Mouse (Mus musculus) limb, embryonic 15.5 days (tissue): ENCODE data around the gene Mmp24. TPM values are rescaled to one million over a fixed set of nuclear protein-coding genes. Genes with fewer than 3 reads are reported as not detected.
A peak's percentile ranks its signal among the peaks of the same experiment; 100 is the strongest.

Experiments
- ATAC-seq: fragments of 200-750 bp; cut with Nextera tagmentation; 2 replicates; pipeline ENCODE4 v1.8.0; 2017; ENCODE audit warnings: low read depth, moderate TSS enrichment; ENCODE audit not compliant: insufficient number of reproducible peaks, low FRiP score, low TSS enrichment
- H3K27ac ChIP-seq: fragments of 300-500 bp; sonication (generic); 2 replicates; pipeline ENCODE4 v1.5.1; 2015; ENCODE audit warnings: moderate library complexity, mild to moderate bottlenecking, inconsistent platforms
- H3K27me3 ChIP-seq: fragments of 300-500 bp; sonication (generic); 2 replicates; pipeline ENCODE4 v1.6.1; 2015; ENCODE audit warnings: inconsistent platforms
- H3K36me3 ChIP-seq: fragments of 300-500 bp; sonication (generic); 2 replicates; pipeline ENCODE4 v1.6.1; 2015; ENCODE audit warnings: inconsistent platforms
- H3K4me1 ChIP-seq: fragments of 300-500 bp; sonication (generic); 2 replicates; pipeline ENCODE4 v1.6.1; 2015; ENCODE audit warnings: inconsistent platforms
- H3K4me2 ChIP-seq: fragments of 300-500 bp; sonication (generic); 2 replicates; pipeline ENCODE4 v1.6.1; 2015; ENCODE audit warnings: mild to moderate bottlenecking, inconsistent platforms
- H3K4me3 ChIP-seq: fragments of 300-500 bp; sonication (generic); 2 replicates; pipeline ENCODE4 v1.5.1; 2015; ENCODE audit warnings: mild to moderate bottlenecking, inconsistent platforms
- H3K9ac ChIP-seq: fragments of 300-500 bp; sonication (generic); 2 replicates; pipeline ENCODE4 v1.6.1; 2015; ENCODE audit warnings: inconsistent platforms
- H3K9me3 ChIP-seq: fragments of 300-500 bp; sonication (generic); 2 replicates; pipeline ENCODE4 v1.6.1; 2016; ENCODE audit warnings: inconsistent platforms
- WGBS: fragments of 180-500 bp; shearing (Covaris S2); methylation state at CpG from one replicate; pipeline ENCODE4 v1.1.7; 2015; 5-methylcytosine and 5-hydroxymethylcytosine counted together
- polyA plus RNA-seq: library from polyadenylated mRNA; unstranded; fragments of >200 nt; fragmentation: Nextera tagmentation; extraction: Ambion mirVana; gene quantifications from 2 replicates; pipeline ENCODE4 v1.2.1, GENCODE M21; 2015

The Mmp24 gene
- polyA plus RNA-seq, 1 experiment from 2014 or later = 0.06 TPM

GRCm38 (mm10) chr2:155838961-155839360 is 63.8 kb downstream of the Mmp24 start:
- H3K36me3 ChIP-seq = no peaks in the 10 kb centered on the region
- WGBS = 82% methylated on average over 4 of the region's 4 CpGs
- H3K4me2 ChIP-seq = no peak overlapping the region
- no peak for ATAC-seq
- H3K9me3 ChIP-seq = no peaks in the 10 kb centered on the region
- H3K9ac ChIP-seq = no peak overlapping the region
- H3K27me3 ChIP-seq = no peaks in the 10 kb centered on the region
- no peaks in the 10 kb centered on the region for H3K4me1 ChIP-seq
- no peak overlapping the region for H3K27ac ChIP-seq
- no peak overlapping the region for H3K4me3 ChIP-seq

GRCm38 (mm10) chr2:155846930-155847329 is 71.8 kb downstream of the Mmp24 start:
- Histone ChIP-seq H3K4me3 (no peak overlapping the region), H3K36me3 (peaks cover 53% of the 10 kb centered on the region), H3K27ac (0 out of 2 replicates have a peak overlapping the region, but pooled peaks have one; percentile 47), H3K4me1 (peaks cover 15% of the 10 kb centered on the region; the same call in 1 of the 2 replicates), H3K27me3 (no peaks in the 10 kb centered on the region), H3K4me2 (no peak overlapping the region), H3K9me3 (no peaks in the 10 kb centered on the region), H3K9ac (no peak overlapping the region)
- WGBS = 46% methylated on average over 8 of the region's 8 CpGs
- peak; percentile 59; the same call in 1 of the 2 replicates for ATAC-seq

- Histone ChIP-seq H3K4me2 (no peak overlapping the region), H3K4me1 (peaks cover 18% of the 10 kb centered on the region; the same call in 1 of the 2 replicates), H3K9ac (no peak overlapping the region), H3K4me3 (no peak overlapping the region), H3K27me3 (no peaks in the 10 kb centered on the region), H3K27ac (no peak overlapping the region), H3K36me3 (peaks cover 53% of the 10 kb centered on the region), H3K9me3 (no peaks in the 10 kb centered on the region)
- WGBS = 21% methylated on average over 6 of the region's 6 CpGs
- ATAC-seq = no peak
These were observed 73.1 kb downstream of the Mmp24 start for GRCm38 (mm10) chr2:155848291-155848690.

GRCm38 (mm10) chr2:155849464-155849863 is 74.3 kb downstream of the Mmp24 start:
- Histone ChIP-seq H3K27ac (no peak overlapping the region), H3K9ac (no peak overlapping the region), H3K4me3 (no peak overlapping the region), H3K9me3 (no peaks in the 10 kb centered on the region), H3K36me3 (peaks cover 59% of the 10 kb centered on the region), H3K4me1 (peaks cover 18% of the 10 kb centered on the region; the same call in 1 of the 2 replicates), H3K27me3 (no peaks in the 10 kb centered on the region), H3K4me2 (no peak overlapping the region)
- ATAC-seq = no peak
- WGBS = 56% methylated on average over 7 of the region's 7 CpGs

DNA sequence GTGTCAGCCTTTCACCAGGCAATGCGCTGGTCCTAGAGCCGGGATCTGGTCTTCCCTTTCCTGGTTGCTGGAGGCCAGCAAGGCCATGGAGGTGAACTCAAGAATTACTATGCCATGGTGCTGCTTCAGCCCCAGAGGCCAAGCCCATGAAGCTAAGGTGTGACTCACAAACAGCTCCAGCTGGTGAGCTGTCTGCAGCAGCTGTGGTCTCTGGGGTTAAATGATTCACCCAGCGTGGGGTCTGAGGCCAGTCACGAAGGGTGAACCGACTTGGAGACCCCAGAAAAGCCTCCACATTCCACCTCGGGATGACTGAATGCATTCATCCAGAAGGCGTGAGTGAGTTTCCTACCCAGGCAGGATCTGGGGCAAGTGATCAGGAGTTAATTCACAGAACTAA is 75.0 kb downstream of the Mmp24 start:
- H3K4me1 ChIP-seq = peaks cover 18% of the 10 kb centered on the region; the same call in 1 of the 2 replicates
- no peak overlapping the region for H3K4me2 ChIP-seq
- H3K9me3 ChIP-seq = no peaks in the 10 kb centered on the region
- ATAC-seq = no peak
- no peak overlapping the region for H3K27ac ChIP-seq
- peaks cover 53% of the 10 kb centered on the region for H3K36me3 ChIP-seq
- no peak overlapping the region for H3K9ac ChIP-seq
- no peaks in the 10 kb centered on the region for H3K27me3 ChIP-seq
- WGBS = 79% methylated on average over 7 of the region's 7 CpGs
- no peak overlapping the region for H3K4me3 ChIP-seq

GRCm38 (mm10) chr2:155852536-155852935 is 77.4 kb downstream of the Mmp24 start:
- no peaks in the 10 kb centered on the region for H3K27me3 ChIP-seq
- WGBS = 64% methylated on average over 5 of the region's 5 CpGs
- peaks cover 58% of the 10 kb centered on the region for H3K36me3 ChIP-seq
- H3K4me1 ChIP-seq = 0 out of 2 replicates have a peak, but pooled peaks cover 8% of the 10 kb centered on the region
- no peak overlapping the region for H3K4me2 ChIP-seq
- H3K27ac ChIP-seq = no peak overlapping the region
- ATAC-seq = no peak
- no peaks in the 10 kb centered on the region for H3K9me3 ChIP-seq
- H3K9ac ChIP-seq = no peak overlapping the region
- H3K4me3 ChIP-seq = no peak overlapping the region

DNA sequence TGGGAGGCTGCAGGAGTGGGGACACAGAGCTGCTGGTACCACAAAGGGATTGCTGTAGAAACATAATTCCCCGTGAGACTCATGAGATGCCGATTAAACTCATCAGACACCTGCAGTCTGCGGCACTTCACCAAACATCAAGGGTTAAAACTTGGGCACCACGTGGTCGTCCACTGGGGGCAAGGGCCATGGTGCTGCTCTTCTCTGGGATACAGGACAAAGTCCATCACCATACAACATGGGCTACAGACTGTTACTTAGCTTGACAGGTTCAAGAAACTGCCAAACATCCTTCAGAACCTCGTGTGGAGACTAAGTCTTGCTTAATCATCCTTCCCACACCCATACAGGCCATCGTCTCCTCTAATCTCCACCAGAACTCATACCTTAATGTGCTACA is 85.0 kb downstream of the Mmp24 start:
- Histone ChIP-seq H3K36me3 (peaks cover 27% of the 10 kb centered on the region), H3K27me3 (no peaks in the 10 kb centered on the region), H3K27ac (no peak overlapping the region), H3K9me3 (no peaks in the 10 kb centered on the region), H3K9ac (no peak overlapping the region), H3K4me1 (peaks cover 9% of the 10 kb centered on the region), H3K4me3 (no peak overlapping the region), H3K4me2 (no peak overlapping the region)
- WGBS = 79% methylated on average over 7 of the region's 7 CpGs
- ATAC-seq = no peak

- Histone ChIP-seq H3K27ac (no peak overlapping the region), H3K36me3 (peaks cover 14% of the 10 kb centered on the region), H3K4me2 (no peak overlapping the region), H3K27me3 (no peaks in the 10 kb centered on the region), H3K4me1 (peaks cover 9% of the 10 kb centered on the region), H3K9ac (no peak overlapping the region), H3K4me3 (no peak overlapping the region), H3K9me3 (no peaks in the 10 kb centered on the region)
- ATAC-seq = no peak
- WGBS = 86% methylated on average over 6 of the region's 6 CpGs
These were observed 86.4 kb downstream of the Mmp24 start for GRCm38 (mm10) chr2:155861581-155861980.

DNA sequence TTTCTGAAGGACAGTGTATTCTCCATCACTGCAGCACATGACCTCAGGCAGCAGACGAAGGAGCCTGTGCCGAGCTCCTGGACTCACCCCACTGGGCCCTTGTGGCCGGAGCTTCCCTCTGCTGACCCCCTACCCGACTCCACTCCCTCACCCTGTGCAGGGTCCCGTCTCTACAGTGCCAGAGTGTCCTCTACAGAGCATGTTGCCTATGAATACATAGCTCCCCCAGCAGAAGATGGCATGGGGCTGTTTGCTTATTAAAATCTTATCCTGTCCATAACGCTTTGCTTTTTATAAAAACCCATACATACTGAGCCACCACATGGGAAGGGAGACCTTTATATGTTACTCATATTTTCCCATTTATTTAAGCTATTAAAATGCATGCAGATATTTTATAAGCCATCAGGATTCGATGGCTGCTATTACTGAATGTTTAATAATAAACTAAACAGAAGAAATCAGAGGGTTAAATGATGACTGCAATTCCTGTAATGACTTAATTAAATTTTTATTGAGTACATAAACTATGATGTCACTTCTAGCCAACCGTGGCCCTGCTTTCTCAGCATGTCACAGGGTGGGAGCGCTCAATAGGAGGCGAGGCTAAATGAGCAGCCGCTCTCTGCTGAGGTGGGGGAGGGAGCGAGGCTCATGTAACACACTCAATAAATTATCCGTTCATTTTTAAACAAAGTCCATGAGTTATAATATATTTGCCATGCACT is 87.6 kb downstream of the Mmp24 start:
- peak; percentile 80 for ATAC-seq
- Histone ChIP-seq H3K4me3 (no peak overlapping the region), H3K36me3 (peaks cover 5% of the 10 kb centered on the region), H3K4me1 (peaks cover 9% of the 10 kb centered on the region), H3K4me2 (no peak overlapping the region), H3K27ac (peak overlapping the region; percentile 12; the same call in 1 of the 2 replicates), H3K27me3 (no peaks in the 10 kb centered on the region), H3K9me3 (no peaks in the 10 kb centered on the region), H3K9ac (no peak overlapping the region)
- 35% methylated on average over 13 of the region's 13 CpGs for WGBS

- Histone ChIP-seq H3K36me3 (peaks cover 4% of the 10 kb centered on the region; the same call in 1 of the 2 replicates), H3K4me2 (no peak overlapping the region), H3K4me3 (no peak overlapping the region), H3K4me1 (peaks cover 9% of the 10 kb centered on the region), H3K27ac (peak overlapping the region; percentile 17; the same call in 1 of the 2 replicates), H3K9me3 (no peaks in the 10 kb centered on the region), H3K27me3 (no peaks in the 10 kb centered on the region), H3K9ac (no peak overlapping the region)
- WGBS = 19% methylated on average over 11 of the region's 11 CpGs
- ATAC-seq = peak; percentile 61
These were observed 88.2 kb downstream of the Mmp24 start for GRCm38 (mm10) chr2:155863301-155863867.
